11 mouse cellular contexts compared by ENCODE assay signal in the genomic region with DNA sequence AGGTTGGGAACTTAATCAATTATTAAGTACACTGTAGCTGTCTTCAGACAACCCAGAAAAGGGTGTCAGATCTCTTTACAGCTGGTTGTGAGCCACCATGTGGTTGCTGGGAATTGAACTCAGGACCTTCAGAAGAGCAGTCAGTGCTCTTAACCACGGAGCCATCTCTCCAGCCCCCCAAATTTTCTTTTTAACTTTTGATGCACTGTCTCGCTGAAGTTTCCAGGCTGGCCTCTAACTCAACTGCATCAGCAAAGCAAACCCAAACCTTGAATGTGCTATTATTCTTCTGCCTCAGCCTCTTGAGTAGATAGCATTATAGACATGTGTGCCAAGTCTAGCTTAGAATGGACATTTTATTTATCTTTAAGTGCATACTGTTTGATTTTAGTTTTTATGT.
"Had no signal": no experiment of that assay in that cellular context is flagged by ENCODE, and none has a peak within 500 bp of the region (broad histone marks: within the 10 kb centered on the region; RNA-seq: fewer than 3 reads in every experiment).

No protein-coding gene starts in this region.

- H3K27ac ChIP-seq: kidney, embryonic 15.5 days; limb, embryonic 13.5 days; midbrain, embryonic 13.5 days had no signal

- H3K9me3 ChIP-seq: kidney, embryonic 15.5 days; limb, embryonic 13.5 days; midbrain, embryonic 13.5 days had no signal

- DNase-seq: kidney, adult 2 months; kidney, postnatal 14 days; left cerebral cortex, postnatal 4 days; lung, adult 18-20 months; right cerebral cortex, adult 18-20 months; right cerebral cortex, postnatal 25 days; thymus, adult 18-20 months; thymus, postnatal 14 days had no signal

- H3K9ac ChIP-seq: kidney, embryonic 15.5 days; limb, embryonic 13.5 days; midbrain, embryonic 13.5 days had no signal

- H3K4me3 ChIP-seq: kidney, embryonic 15.5 days; limb, embryonic 13.5 days; midbrain, embryonic 13.5 days had no signal

- H3K36me3 ChIP-seq: kidney, embryonic 15.5 days; limb, embryonic 13.5 days; midbrain, embryonic 13.5 days had no signal

- H3K4me2 ChIP-seq: kidney, embryonic 15.5 days; limb, embryonic 13.5 days; midbrain, embryonic 13.5 days had no signal

- ATAC-seq: midbrain, embryonic 13.5 days had no signal
